Mouse (Mus musculus): ENCODE results near the gene Klrd1. TPM values are rescaled to one million over a fixed set of nuclear protein-coding genes. Genes with fewer than 3 reads are reported as not detected.
A peak's percentile ranks its signal among the peaks of the same experiment; 100 is the strongest.
"Not testable (repeated sequence)": the region's sequence is repeated elsewhere in the genome, so short reads cannot be mapped to it uniquely, and the experiment has no call there.

Gene Klrd1
- total RNA-seq (2021), result 1 to 10 TPM in 1 of 2 experiments, under 1 TPM in 1; 0.56 to 1.1 TPM
- long read RNA-seq, experiment 1, partial matches to known transcripts, result 0 of 1 reads
- long read RNA-seq, experiment 1, other reads (novel, unspliced or antisense), result 1 of 1 reads
- long read RNA-seq, experiment 2, result 0 reads

GRCm38 (mm10) chr6:129591508-129591907 is at the start of gene Klrd1:
Klrd1 (plus strand) TSS chr6:129591782.
- DNase-seq (ENCODE audit: low spot score in 2 of 2), result no peak

DNA sequence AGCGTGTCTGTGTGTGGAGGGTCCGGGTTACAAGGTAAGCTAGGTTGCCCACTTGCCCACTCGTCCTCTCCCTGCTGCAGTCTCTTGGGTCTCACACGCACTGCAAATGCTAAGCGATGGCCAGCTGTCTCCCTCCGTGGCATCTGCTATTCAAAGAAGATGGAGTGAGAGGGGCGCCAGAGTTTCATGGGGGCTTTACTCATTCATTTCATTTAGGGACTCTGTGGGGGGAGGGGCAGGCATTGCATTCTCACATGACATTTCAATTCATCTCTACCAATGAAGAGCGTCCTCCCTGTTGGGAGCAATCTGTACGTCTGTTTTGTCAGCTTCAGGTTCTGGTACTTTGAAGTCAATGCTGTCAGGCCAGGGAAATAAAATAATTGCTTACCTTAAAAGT is 49.7 kb upstream of the Klrd1 start:
- DNase-seq (ENCODE audit: low spot score in 2 of 2), result no peak

DNA sequence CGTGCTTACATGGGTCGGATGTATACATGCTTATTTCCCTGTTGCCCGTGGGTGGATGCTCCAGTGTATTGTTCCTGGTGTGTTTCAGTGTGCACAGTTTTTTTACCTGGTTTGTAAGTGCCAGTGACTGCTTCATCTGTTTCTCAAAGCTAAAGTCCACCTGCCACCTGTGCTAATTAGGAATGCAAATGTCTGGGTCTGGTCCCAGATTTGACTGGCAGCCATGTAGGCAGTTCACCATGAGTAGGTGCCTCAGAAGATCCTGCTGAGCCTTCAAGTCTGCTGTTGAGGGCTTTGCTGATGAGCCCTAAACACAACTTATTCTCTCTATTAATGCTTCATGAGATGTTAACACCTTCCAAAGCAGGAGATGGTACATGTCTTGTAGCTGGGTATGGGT is 49.0 kb upstream of the Klrd1 start:
- DNase-seq (ENCODE audit: low spot score in 2 of 2), result no peak

DNA sequence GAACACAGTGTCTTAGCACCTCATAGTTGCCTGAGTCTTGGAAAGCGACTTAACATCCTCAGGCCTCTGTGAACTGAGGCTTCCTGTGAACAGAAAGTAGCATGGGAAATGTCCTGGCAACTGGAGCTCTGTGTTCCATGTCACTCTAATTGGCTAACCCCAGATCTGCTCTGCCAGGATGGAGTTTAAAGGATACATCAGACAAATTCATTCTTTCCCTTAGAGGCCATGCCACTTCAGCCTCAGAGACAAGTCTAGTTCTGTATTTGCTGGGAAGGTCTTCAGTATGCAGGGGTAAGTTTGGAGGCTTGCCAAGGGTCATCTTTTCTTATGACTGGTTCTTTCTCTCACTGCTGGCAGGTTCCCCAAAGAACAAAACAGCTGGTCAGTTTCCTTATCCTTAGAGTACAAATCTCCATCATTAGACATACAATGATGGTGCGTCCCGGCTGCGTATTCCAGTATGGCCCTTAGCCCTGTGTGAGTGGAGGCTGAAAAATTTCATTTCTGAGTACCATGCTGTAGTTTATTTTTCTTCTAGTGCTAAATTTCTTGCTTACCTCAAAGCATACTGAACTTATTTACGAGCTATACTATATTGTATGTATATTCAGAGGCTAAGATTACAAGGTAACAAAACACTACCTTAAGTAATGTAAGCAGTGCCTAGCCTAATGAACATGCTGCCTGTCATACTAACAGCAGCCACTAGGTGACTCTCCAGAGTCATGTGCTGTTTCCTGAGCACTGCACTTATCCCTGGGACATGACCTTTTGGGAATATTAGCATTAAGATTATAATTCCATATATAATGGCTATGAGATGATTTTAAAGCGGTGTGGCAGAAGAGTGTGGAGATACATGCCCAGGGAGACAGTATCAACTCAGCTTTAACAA is 47.6 kb upstream of the Klrd1 start:
- peak in 1 of 2 experiments; percentile 19 for DNase-seq (ENCODE audit: low spot score in 2 of 2)

DNA sequence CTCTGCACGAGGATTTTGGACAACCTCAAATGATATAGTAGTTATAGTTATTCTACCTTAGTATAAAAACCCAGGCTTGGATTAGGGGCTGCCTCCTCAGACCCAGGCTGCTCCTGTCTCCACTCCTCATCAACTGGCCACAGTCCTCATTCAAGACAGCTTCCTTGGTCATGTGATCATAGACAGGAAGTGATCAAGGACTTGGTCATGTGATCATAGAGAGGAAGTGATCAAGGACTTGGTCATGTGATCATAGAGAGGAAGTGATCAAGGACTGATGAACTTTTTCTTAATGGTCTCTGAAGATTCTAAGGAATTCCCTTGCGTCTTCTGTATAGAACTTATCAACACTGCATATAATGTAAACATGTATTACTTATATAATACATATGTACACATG is 44.3 kb upstream of the Klrd1 start:
- DNase-seq (ENCODE audit: low spot score in 2 of 2), result no peak

GRCm38 (mm10) chr6:129548009-129548408 is 43.6 kb upstream of the Klrd1 start:
- no peak for DNase-seq (ENCODE audit: low spot score in 2 of 2)

GRCm38 (mm10) chr6:129557298-129558023 is 34.1 kb upstream of the Klrd1 start:
- no peak for DNase-seq (ENCODE audit: low spot score in 2 of 2)

DNA sequence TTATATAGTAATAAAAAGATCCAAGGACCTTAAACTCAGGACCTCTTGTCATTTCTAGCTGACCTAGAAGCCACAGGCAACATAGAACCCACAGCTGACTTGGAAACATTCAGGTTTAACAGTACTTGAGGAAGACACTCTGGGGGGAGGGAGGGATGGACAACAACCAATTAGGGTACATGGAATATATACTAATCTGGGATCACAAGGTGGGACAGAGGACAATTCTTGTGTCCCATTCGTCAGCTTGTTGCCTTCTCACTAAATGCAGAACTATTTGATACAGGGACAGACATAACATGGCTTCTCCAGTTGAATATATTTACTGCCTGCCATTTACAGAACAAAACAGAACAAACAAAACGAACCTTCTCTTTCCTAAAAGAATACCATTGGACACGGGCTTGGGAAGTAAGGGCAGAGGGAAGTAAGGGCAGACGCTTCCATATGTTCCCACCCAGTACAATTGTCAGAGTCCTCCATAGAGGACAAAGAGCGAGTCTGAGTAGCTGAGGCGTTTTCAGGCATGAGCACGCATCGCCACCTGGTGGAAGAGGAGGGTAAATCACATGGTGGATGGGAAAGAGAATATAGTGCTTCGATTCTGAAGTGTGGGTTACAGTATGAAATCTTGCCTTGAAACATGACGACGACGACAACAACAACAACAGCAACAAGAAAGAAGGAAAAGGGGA is 32.5 kb upstream of the Klrd1 start:
- peak in 1 of 2 experiments; percentile 37 for DNase-seq (ENCODE audit: low spot score in 2 of 2)

DNA sequence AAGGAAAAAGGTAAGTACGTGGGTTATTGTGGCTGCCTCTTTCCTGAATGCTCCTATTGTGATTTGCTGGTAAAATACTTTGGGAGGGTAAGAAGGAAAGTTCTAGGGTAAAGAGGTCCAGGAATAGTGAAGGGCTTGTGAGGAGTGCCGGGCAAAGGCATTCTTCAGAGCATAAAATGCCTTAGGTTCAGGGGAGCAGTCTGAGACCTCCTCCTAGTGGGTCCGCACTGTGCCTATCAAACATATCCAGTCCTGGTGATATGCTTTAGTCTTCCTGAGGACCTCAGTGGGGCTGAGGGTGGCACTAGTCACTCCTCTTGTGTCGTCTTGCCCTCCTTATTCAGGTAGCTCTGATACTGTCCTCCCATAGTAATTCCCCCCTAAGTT is 31.9 kb upstream of the Klrd1 start:
- no peak for DNase-seq (ENCODE audit: low spot score in 2 of 2)

- no peak for DNase-seq (ENCODE audit: low spot score in 2 of 2)
These were observed 26.3 kb upstream of the Klrd1 start for GRCm38 (mm10) chr6:129565257-129565656.

GRCm38 (mm10) chr6:129575315-129575714 is 16.3 kb upstream of the Klrd1 start:
- DNase-seq (ENCODE audit: low spot score in 2 of 2), result no peak

DNA sequence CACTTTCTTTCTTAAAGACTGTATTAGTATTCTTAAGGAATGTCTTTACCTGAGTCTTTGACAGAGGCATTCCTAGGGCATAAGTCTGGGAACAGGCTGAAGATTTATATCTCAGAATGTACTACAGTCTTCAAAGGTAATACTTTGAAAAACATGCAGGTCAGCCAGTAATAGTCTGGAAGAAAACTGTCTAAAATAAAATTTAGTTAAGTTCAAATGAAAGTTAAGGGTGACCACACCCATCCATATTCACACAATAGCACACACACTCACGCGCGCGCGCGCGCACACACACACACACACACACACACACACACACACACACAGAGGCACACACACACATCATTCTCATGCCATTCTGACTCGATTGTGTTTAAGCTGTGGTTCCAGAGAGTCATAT is 14.0 kb upstream of the Klrd1 start, which contains the start of gene Klre1:
Gene Klre1, plus strand, starts transcription at position 301 of the 400 bp plus-strand sequence.
- no peak for DNase-seq (ENCODE audit: low spot score in 2 of 2)

GRCm38 (mm10) chr6:129581274-129581673 is 10.3 kb upstream of the Klrd1 start:
- no peak for DNase-seq (ENCODE audit: low spot score in 2 of 2)

DNA sequence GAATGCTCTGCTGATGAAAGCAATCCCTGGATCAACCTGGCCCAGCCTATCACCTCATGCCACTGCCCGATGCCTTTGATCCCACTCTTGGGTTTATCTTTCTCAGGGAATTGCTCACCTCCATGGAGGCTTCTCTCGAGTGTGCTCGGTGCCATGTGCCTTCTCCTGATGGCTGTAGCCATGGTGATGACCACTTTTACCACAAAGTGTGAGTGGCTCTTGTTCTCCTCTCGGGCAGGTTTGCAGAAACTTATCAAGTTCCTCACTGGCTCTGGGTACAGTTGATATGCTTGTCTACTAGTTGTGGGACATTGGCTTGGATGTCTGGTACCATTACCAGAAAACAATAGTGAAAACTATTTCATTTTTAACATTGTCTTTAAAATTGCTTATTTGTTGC is 9.7 kb upstream of the Klrd1 start:
- DNase-seq (ENCODE audit: low spot score in 2 of 2), result no peak

DNA sequence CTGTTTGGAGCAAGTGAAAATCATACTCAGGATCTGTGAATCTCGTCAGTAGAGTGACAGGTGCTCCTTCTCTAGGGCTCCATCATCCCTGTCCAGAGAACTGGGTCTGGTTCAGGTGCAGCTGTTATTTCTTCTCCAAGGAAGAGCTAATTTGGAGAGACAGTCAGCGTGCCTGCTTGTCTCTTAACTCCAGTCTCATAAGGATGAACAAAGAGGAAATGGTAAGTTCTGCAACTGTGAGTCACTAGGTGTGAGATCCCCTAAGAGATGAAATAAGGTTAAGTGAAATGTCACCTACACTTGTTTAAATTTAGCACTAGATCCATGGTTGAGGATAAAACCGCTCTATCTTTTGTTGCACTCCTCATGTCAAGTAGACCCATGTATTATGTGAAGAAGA is 8.6 kb upstream of the Klrd1 start:
- no peak for DNase-seq (ENCODE audit: low spot score in 2 of 2)

GRCm38 (mm10) chr6:129608372-129608771 is 16.8 kb downstream of the Klrd1 start:
- DNase-seq (ENCODE audit: low spot score in 2 of 2), result no peak

GRCm38 (mm10) chr6:129623735-129624134 is 32.2 kb downstream of the Klrd1 start, which contains the start of gene Klrk1:
Klrk1 (minus strand) TSS chr6:129623864.
- no peak for DNase-seq (ENCODE audit: low spot score in 2 of 2)

DNA sequence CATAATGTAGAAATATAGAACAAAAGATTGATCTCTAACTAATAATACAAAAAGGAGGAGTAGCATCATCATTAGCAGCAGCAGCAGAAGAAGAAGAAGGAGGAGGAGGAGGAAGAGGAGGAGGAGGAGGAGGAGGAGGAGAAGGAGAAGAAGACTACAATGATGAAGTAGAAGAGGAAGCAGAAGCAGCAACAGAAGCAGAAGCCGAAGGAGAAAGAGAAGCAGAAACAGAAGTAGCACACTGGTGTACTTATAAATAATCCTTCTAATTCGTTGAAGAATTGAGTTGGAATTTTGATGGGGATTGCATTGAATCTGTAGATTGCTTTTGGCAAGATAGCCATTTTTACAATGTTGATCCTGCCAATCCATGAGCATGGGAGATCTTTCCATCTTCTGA is 39.5 kb downstream of the Klrd1 start:
- not testable (repeated sequence) for DNase-seq (ENCODE audit: low spot score in 2 of 2)

DNA sequence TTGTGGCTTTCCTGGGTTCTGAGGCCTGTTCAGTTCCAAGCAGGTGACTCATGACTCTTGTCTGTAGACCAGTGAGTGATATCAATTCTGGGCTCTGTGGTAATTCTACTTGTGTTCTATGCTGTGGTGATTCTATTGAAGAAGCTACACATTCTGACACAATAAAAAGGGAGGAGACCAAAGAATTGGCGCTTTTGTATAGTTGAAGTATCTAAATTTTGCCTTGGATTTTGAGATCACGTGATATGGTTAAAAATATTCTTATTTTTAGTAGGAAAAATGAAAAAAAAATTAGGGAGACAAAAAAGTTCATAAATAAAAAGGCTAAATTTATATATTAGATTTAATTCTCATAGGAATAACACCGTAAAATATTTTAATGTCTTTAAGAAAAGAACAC is 51.7 kb downstream of the Klrd1 start, which contains the start of gene Klrc3:
Gene Klrc3, minus strand, starts transcription at position 101 of the 400 bp plus-strand sequence.
- DNase-seq (ENCODE audit: low spot score in 2 of 2), result not testable (repeated sequence)

GRCm38 (mm10) chr6:129644054-129644453 is 52.5 kb downstream of the Klrd1 start:
- not testable (repeated sequence) for DNase-seq (ENCODE audit: low spot score in 2 of 2)

All from adrenal gland, postnatal 4 days (tissue).